Mouse (Mus musculus) spleen, postnatal 14 days (tissue): ENCODE measurements around the gene Cox10.

ENCODE experiments used
- DNase-seq, 2 experiments: peaks; one replicate each; pipeline ENCODE4 v3.0.0; 2021 to 2022; ENCODE audit warnings: low spot score in 2 of 2

Cox10 gene

GRCm38 (mm10) chr11:63999431-63999830 is 79.8 kb downstream of the Cox10 start:
- no peak for DNase-seq

- DNase-seq: no peak
Measured at GRCm38 (mm10) chr11:63991958-63992357, 87.3 kb downstream of the Cox10 start.

- DNase-seq: no peak
Measured at GRCm38 (mm10) chr11:63990759-63991158, 88.5 kb downstream of the Cox10 start.

- DNase-seq: no peak
Measured at GRCm38 (mm10) chr11:63990311-63990710, 89.0 kb downstream of the Cox10 start.

- DNase-seq: no peak
Measured at GRCm38 (mm10) chr11:63988991-63989860, 90.0 kb downstream of the Cox10 start.

GRCm38 (mm10) chr11:63988031-63988665 is 91.1 kb downstream of the Cox10 start:
- no peak for DNase-seq

GRCm38 (mm10) chr11:63986710-63987109 is 92.6 kb downstream of the Cox10 start:
- no peak for DNase-seq

GRCm38 (mm10) chr11:63985481-63985880 is 93.8 kb downstream of the Cox10 start:
- no peak for DNase-seq

GRCm38 (mm10) chr11:63984622-63985168 is 94.6 kb downstream of the Cox10 start:
- no peak for DNase-seq

GRCm38 (mm10) chr11:63977741-63978140 is 101.5 kb downstream of the Cox10 start:
- no peak for DNase-seq

- no peak for DNase-seq
Measured at GRCm38 (mm10) chr11:63976775-63977174, 102.5 kb downstream of the Cox10 start.

- DNase-seq: no peak
Measured at GRCm38 (mm10) chr11:63975260-63975899, 103.9 kb downstream of the Cox10 start.

- no peak for DNase-seq
Measured at GRCm38 (mm10) chr11:63973973-63974372, 105.3 kb downstream of the Cox10 start.

GRCm38 (mm10) chr11:63971462-63971861 is 107.8 kb downstream of the Cox10 start:
- no peak for DNase-seq

- DNase-seq: no peak
Measured at GRCm38 (mm10) chr11:63970818-63971217, 108.5 kb downstream of the Cox10 start.

GRCm38 (mm10) chr11:63969205-63969910 is 109.9 kb downstream of the Cox10 start:
- no peak for DNase-seq

- no peak for DNase-seq
Measured at GRCm38 (mm10) chr11:63968388-63969035, 110.8 kb downstream of the Cox10 start.

GRCm38 (mm10) chr11:63967641-63968387 is 111.5 kb downstream of the Cox10 start:
- no peak for DNase-seq

GRCm38 (mm10) chr11:63965437-63965836 is 113.8 kb downstream of the Cox10 start:
- DNase-seq: no peak

GRCm38 (mm10) chr11:63957207-63957606 is 122.1 kb downstream of the Cox10 start:
- no peak for DNase-seq
